Mouse (Mus musculus) liver, postnatal 0 days (tissue): ENCODE measurements around the gene Cald1. TPM values are rescaled to one million over a fixed set of nuclear protein-coding genes. Genes with fewer than 3 reads are reported as not detected.

Experiments used
- ATAC-seq: fragments of 200-750 bp; cut with Nextera tagmentation; 2 replicates; pipeline ENCODE4 v1.8.0; 2017; ENCODE audit warnings: mild to moderate bottlenecking, moderate library complexity
- DNase-seq: peaks from one replicate; pipeline ENCODE4 v3.0.0-alpha.2; 2016
- H3K27ac ChIP-seq: fragments of 300-500 bp; sonication (generic); 2 replicates; pipeline ENCODE4 v1.5.1; 2014; ENCODE audit warnings: antibody characterized with exemption, moderate library complexity, mild to moderate bottlenecking, low read depth
- H3K27me3 ChIP-seq: fragments of 300-500 bp; sonication (generic); 2 replicates; pipeline ENCODE4 v1.6.1; 2014; ENCODE audit warnings: low read length, control low read depth, mixed read lengths; ENCODE audit not compliant: insufficient read depth
- H3K36me3 ChIP-seq: fragments of 300-500 bp; sonication (generic); replicated peaks from 2 replicates; pipeline ENCODE4 v1.6.1; 2014; ENCODE audit warnings: mild to moderate bottlenecking, control low read depth, low read length, moderate library complexity, mixed read lengths; ENCODE audit not compliant: insufficient read depth
- H3K4me1 ChIP-seq: fragments of 300-500 bp; sonication (generic); 2 replicates; pipeline ENCODE4 v1.6.1; 2014; ENCODE audit warnings: antibody characterized with exemption, mild to moderate bottlenecking, control low read depth; ENCODE audit not compliant: insufficient read depth
- H3K4me2 ChIP-seq: fragments of 300-500 bp; sonication (generic); 2 replicates; pipeline ENCODE4 v1.6.1; 2014; ENCODE audit warnings: low read depth, mild to moderate bottlenecking, low read length, moderate library complexity, mixed read lengths
- H3K4me3 ChIP-seq: fragments of 300-500 bp; sonication (generic); 2 replicates; pipeline ENCODE4 v1.5.1; 2014; ENCODE audit warnings: low read depth, low read length
- H3K9ac ChIP-seq: fragments of 300-500 bp; sonication (generic); replicated peaks from 2 replicates; pipeline ENCODE4 v1.6.1; 2014; ENCODE audit warnings: mild to moderate bottlenecking, moderate library complexity
- H3K9me3 ChIP-seq: fragments of 300-500 bp; sonication (generic); 2 replicates; pipeline ENCODE4 v1.6.1; 2016; ENCODE audit warnings: mild to moderate bottlenecking, control low read depth, low read length, mixed read lengths
- CTCF ChIP-seq: sonication (generic); IDR thresholded peaks from 2 replicates; pipeline ENCODE4 v1.5.1; 2016; ENCODE audit warnings: antibody characterized with exemption, low read depth
- EP300 ChIP-seq: IDR thresholded peaks from 2 replicates; pipeline ENCODE4 v1.6.1; 2016; ENCODE audit warnings: antibody characterized with exemption, low read depth, mild to moderate bottlenecking
- WGBS: fragments of 180-500 bp; shearing (Covaris S2); extraction: QIAGEN DNeasy Blood & Tissue Kit; methylation state at CpG from one replicate; pipeline ENCODE4 v1.1.7; 2014; ENCODE audit not compliant: insufficient replicate concordance; 5-methylcytosine and 5-hydroxymethylcytosine counted together
- polyA plus RNA-seq: library from polyadenylated mRNA; unstranded; fragments of >200 nt; fragmentation: Nextera tagmentation; extraction: Ambion mirVana; gene quantifications from 2 replicates; pipeline ENCODE4 v1.2.1, GENCODE M21; 2015

Gene Cald1
- polyA plus RNA-seq, 1 experiment from 2014 or later = 131 TPM

DNA sequence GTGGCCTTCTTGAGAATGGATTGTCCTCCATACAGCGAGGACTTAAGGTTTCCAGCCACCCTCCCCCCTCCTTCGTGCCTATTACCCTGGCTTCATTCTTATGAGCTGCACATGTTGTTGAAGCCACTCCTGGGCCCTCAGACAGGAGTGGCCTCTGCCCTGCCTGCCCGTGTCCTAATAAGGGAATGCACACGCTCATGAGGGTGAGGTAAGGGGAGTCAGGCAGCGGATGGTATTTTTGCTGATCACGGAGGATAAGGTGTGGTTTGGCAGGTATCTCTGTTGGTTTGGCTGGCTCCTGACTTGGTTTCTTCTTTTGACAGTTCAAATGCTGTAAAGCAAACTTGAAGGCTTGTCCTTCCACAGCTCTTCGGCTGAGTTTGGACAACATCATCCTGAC lies 124.4 kb downstream of the Cald1 start:
- H3K4me2 ChIP-seq = no peak overlapping the region

DNA sequence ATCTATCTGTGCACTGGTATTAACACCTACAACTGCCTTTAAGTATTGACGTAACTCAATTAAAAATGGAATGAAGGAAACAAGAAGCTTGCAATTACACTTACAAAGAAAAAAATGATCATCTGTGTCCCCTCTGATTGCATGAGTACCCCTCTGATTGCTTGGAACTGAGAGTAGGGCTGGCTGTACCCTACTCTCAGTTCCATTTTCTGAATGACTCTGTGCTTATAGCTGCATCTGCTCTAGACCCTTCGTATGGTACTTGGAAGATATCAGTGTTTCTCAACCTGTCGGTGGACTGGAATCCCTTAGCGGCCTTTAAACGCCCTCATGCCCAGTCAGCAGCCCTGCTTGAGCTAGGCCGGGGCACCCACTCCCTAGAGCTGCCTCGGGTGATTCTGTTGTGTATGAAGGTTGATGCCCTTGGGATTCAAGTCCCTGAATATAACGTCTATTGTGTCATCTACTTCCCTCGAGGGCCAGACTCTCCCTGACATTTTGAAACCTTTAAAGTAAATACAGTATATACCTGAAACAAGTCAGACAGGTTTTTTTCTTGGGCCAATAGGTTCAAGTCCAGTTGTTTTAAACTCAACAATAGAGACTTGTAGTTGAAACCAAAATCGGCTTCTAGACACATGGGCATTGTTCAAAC lies 125.1 kb downstream of the Cald1 start:
- Histone ChIP-seq H3K9me3 (no peaks in the 10 kb centered on the region), H3K36me3 (no peaks in the 10 kb centered on the region), H3K27ac (peak overlapping the region; percentile 60; the same call in 1 of the 2 replicates), H3K9ac (no peak overlapping the region), H3K4me3 (no peak overlapping the region), H3K4me1 (peaks cover 28% of the 10 kb centered on the region), H3K4me2 (no peak overlapping the region), H3K27me3 (no peaks in the 10 kb centered on the region)
- DNase-seq (no peak), ATAC-seq (no peak)
- TF ChIP-seq EP300 (no peak), CTCF (no peak)
- WGBS = 73% methylated on average over 10 of the region's 10 CpGs

More for the DNA sequence above, 124.4 kb downstream of the Cald1 start:
- DNase-seq = no peak
- ATAC-seq = no peak
- TF ChIP-seq EP300 (no peak), CTCF (no peak)
- no peaks in the 10 kb centered on the region for H3K27me3 ChIP-seq
- WGBS = 67% methylated on average over 7 of the region's 7 CpGs
- peaks cover 35% of the 10 kb centered on the region for H3K4me1 ChIP-seq
- no peak overlapping the region for H3K27ac ChIP-seq
- H3K9me3 ChIP-seq = no peaks in the 10 kb centered on the region
- H3K4me3 ChIP-seq = no peak overlapping the region
- H3K9ac ChIP-seq = no peak overlapping the region
- H3K36me3 ChIP-seq = no peaks in the 10 kb centered on the region

DNA sequence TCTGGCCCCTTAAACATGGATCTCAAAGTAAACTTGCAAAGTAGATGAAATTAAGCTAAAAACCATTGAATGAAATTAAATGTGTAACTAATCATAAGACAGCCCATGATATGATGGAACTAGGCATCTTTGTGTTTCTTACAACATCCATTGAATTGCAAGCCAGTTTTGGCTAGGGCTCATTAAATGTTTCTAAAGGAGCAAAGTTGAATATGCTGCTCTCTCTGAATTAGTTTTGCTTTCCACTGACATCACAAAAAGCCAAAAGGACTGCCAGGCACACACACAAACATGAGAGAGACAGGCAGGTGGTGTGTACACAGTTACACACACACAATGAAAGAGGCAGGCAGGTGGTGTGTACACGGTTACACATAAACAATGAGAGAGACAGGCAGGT lies 127.4 kb downstream of the Cald1 start:
- Histone ChIP-seq H3K9ac (no peak overlapping the region), H3K4me1 (peaks cover 29% of the 10 kb centered on the region), H3K9me3 (no peaks in the 10 kb centered on the region), H3K27me3 (no peaks in the 10 kb centered on the region), H3K36me3 (no peaks in the 10 kb centered on the region), H3K4me2 (no peak overlapping the region), H3K27ac (peak overlapping the region; percentile 84), H3K4me3 (no peak overlapping the region)
- ATAC-seq (peak; percentile 35), DNase-seq (no peak)
- WGBS = 66% methylated on average over 1 of the region's 1 CpGs
- no peak for TF ChIP-seq EP300
- no peak for TF ChIP-seq CTCF

DNA sequence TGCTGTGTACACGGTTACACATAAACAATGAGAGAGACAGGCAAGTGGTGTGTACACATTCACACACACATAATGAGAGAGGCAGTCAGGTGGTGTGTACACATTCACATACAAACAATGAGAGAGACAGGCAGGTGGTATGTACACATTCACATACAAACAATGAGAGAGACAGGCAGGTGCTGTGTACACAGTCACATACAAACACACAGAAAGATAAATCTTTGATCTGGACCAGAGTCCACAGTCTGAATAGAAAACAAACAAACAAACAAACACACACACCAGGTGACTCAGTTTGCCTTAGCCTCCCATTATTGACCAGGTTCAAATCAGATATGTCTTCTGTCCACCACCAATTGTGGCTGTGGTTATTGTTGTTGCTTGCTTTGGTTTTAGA lies 127.8 kb downstream of the Cald1 start:
- TF ChIP-seq EP300 (no peak), CTCF (no peak)
- H3K4me2 ChIP-seq = no peak overlapping the region
- 37% methylated on average over 1 of the region's 1 CpGs for WGBS
- H3K4me3 ChIP-seq = no peak overlapping the region
- no peaks in the 10 kb centered on the region for H3K9me3 ChIP-seq
- peaks cover 29% of the 10 kb centered on the region for H3K4me1 ChIP-seq
- no peaks in the 10 kb centered on the region for H3K27me3 ChIP-seq
- peak; percentile 68 for ATAC-seq
- H3K27ac ChIP-seq = peak overlapping the region; percentile 84
- no peaks in the 10 kb centered on the region for H3K36me3 ChIP-seq
- no peak for DNase-seq
- H3K9ac ChIP-seq = no peak overlapping the region

DNA sequence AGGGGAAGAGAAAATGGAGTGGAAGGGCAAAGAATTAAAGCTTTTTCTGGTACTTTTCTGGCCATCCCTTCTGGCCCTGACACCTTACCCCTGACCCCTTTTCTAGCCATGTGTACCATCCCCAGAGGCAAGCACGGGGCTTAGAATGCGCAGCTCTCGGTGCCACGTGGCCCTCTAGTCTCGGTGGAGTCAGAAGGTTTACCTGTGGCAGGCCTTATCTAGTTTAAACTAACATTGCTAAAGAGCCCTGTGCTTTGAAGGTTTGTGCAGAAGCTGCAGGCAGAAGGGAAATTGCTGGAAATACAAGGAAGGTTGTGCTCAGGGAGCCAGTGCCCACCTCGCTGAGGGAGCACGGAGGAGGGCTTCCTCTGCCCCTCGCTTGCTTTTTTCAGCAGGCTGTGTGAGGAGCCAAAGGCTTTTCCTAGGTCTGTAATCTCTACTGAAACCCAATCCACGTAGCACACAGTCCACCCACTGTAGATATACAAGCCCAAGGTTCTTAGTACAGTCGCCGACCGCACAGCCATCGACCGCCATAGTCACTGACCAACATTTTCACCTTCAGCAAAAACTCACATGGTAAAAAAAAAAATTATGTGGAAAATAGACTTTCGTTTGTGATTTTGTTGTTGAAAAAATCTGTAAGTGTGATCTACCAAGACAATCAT lies 129.2 kb downstream of the Cald1 start:
- H3K4me2 ChIP-seq = peak overlapping the region; percentile 9; the same call in 1 of the 2 replicates
- 68% methylated on average over 15 of the region's 15 CpGs for WGBS
- DNase-seq = no peak

DNA sequence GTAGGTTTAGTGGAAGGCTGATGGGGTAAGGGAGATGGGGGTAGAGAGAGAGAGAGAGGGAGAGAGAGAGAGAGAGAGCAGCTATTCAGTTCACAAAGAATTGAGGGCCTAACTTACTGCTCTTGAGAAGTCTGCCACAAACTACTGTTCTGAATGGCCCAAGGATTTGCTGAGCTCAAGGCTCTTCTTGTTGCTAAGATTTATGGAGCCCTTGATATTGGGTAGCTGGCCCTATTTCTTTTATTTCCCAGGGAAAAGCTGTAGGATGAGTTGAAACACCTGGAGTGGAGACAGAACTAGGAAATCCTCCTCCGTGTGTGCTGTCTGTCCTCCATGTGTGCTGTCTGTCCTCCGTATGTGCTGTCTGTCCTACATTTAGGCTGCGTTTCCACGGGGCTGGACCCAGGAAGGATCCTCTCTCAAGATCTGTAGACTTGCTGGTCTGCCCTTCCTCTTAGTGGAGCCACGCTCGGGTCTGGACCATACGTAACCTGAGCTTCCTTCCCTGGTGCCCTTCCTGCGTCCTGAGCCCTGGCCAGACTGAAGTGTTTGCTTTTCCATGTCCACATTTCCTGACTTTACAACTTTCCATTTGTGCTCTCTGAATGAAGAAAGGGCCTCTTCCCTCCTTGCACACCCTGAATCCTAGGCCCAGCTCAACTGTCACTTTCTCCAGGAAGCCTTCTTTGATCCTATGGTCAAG lies 131.3 kb downstream of the Cald1 start:
- WGBS = 57% methylated on average over 8 of the region's 8 CpGs
- Histone ChIP-seq H3K27me3 (no peaks in the 10 kb centered on the region), H3K36me3 (no peaks in the 10 kb centered on the region), H3K27ac (peak overlapping the region; percentile 11; the same call in 1 of the 2 replicates), H3K9me3 (no peaks in the 10 kb centered on the region), H3K4me2 (no peak overlapping the region), H3K9ac (no peak overlapping the region), H3K4me1 (peaks cover 18% of the 10 kb centered on the region), H3K4me3 (no peak overlapping the region)
- no peak for DNase-seq
- no peak for ATAC-seq
- TF ChIP-seq EP300 (no peak), CTCF (no peak)

More for the DNA sequence above, 129.2 kb downstream of the Cald1 start:
- H3K27ac ChIP-seq = peak overlapping the region; percentile 84
- H3K36me3 ChIP-seq = no peaks in the 10 kb centered on the region
- no peaks in the 10 kb centered on the region for H3K9me3 ChIP-seq
- no peak overlapping the region for H3K9ac ChIP-seq
- H3K4me1 ChIP-seq = peaks cover 18% of the 10 kb centered on the region
- TF ChIP-seq EP300 = 0 out of 2 replicates have a peak, but pooled peaks have one; percentile 45
- TF ChIP-seq CTCF = no peak
- H3K27me3 ChIP-seq = no peaks in the 10 kb centered on the region
- H3K4me3 ChIP-seq = no peak overlapping the region
- peak; percentile 73 for ATAC-seq
